Mouse (Mus musculus) myocyte (in vitro differentiated cells): ENCODE results near the gene Speer4e. TPM values are rescaled to one million over a fixed set of nuclear protein-coding genes. Genes with fewer than 3 reads are reported as not detected.

Experiments used
- polyA plus RNA-seq: library from polyadenylated mRNA; unstranded; fragments of >200 nt; fragmentation: generic; extraction: Trizol; gene quantifications from one replicate; pipeline ENCODE4 v1.2.1, GENCODE M21; 2012; ENCODE audit warnings: missing spikeins

The Speer4e gene
- polyA plus RNA-seq, 1 experiment: not detected

Other genes starting within 250 kb of the Speer4e start
- gene Gm9758, start 23.5 kb downstream of the Speer4e start, polyA plus RNA-seq: not detected
- not detected for gene Gm10354, start 40.5 kb upstream of the Speer4e start, polyA plus RNA-seq
- not detected for gene Gm17019, start 94.6 kb upstream of the Speer4e start, polyA plus RNA-seq